Mouse (Mus musculus): ENCODE results near the gene Wfs1.

Wfs1 gene

DNA sequence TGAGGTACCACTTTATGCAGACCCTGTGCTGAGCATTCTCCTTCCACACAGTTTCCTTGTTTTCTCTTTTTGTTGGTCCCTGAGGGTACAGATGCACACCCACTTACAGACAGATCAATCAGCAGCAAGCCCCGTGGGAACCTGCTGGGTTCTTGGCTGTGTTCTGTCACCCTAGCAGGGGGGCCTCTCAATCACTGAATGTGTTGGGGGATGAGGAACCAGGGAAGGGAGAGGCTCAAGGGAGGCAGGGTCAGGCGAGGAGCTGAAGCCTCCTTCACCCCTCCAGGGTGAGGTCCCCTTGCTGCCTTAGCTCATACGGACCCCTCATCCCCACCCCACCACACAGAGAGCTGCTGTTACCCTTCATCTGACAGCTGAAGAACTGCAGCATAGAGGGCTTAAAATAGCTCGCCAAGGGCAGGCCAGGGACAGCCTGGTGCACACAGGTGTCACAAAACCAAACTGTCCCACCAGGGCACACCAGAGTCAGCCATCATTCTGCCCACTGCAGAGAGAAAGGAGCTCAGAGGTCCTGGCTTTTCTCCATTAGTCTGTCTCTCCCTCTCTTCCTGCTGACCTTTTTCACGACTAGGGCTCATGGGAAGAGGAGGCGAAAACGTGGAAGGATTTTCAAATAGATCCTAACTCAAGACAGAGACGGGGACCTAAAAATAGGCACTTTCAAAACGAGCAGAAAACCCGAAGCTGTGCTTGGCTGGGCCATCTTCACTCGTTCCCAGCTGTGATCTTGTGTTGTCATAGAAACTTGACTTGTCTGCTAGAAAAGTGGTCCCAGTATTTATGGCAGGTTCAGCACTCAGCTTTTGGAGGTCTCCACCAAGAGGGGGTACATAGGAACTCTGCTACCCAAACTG lies 64.9 kb downstream of the Wfs1 start:
- no peak for DNase-seq

DNA sequence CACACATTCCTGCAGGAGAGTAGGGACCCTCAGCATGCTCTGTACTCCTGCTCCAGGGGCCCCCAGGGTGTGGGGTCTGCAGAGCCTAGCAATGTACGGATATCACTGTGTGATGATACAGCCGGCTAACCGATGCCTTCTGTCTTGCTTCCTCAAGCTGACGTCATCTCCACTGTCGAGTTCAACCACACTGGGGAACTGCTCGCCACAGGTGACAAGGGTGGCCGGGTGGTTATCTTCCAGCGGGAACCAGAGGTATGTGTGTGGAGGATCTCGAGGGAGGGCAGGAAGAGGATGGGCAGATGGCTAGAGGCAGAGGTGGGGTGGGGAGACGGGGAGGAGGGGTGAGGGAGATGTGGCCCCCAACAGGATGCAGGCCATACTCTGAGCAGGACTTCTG lies 66.2 kb downstream of the Wfs1 start:
- DNase-seq: no peak

DNA sequence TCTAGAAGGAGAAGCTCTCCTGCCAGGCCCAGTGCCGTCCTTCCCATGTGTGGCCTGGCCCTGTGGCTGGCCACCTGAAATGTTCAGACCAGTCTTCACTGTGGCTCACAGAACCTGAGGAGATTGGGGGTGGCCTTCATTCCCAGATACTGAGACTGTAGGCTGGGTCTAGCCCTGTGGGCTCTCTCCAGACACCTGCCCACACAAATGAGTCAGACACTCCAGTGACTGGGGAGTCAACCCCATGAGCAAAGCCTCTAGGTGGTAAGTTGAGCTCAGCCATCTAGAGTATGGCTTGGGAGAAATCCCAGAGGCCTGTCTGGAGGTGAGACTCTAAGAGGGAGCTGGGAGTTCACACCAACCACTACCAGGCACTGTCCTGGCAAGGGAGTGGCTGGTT lies 67.1 kb downstream of the Wfs1 start:
- no peak for DNase-seq

DNA sequence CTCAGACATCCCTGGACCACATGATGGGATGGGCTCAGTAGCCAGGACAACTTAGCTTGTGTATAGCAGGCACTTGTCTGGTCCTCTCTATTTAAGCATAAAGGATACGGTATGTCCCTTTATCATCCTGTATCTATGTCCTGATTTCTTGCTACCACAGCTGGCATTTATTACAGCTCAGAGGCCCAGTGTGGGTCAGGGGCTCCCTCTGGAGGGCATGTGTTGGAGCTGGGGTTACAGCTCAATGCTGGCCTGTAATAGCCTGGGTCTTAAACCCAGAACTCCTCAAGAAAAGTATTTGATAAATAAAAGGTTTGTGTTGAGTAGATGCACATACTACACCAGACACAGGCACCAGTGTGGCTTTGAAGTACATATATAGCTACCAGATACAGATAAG lies 68.9 kb downstream of the Wfs1 start:
- DNase-seq: no peak

DNA sequence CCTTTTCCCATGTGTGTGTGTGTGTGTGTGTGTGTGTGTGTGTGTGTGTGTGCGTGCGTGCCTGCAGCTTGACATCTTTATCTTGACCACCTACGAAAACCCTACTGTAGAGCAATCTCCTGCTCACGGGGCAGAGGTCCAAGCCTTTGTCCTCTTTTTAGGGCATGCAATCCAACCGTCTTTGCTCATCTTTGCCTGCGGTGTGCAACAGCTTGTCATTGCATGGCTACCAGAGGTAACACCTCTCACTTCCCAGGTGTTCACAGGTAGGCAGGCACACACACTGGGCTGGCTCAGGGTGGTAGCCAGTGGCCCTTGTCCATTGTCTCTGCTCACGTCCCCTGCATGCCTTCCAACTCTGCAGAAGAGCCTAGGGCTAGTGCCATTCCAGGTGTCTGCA lies 71.0 kb downstream of the Wfs1 start:
- DNase-seq: peak; percentile 56

DNA sequence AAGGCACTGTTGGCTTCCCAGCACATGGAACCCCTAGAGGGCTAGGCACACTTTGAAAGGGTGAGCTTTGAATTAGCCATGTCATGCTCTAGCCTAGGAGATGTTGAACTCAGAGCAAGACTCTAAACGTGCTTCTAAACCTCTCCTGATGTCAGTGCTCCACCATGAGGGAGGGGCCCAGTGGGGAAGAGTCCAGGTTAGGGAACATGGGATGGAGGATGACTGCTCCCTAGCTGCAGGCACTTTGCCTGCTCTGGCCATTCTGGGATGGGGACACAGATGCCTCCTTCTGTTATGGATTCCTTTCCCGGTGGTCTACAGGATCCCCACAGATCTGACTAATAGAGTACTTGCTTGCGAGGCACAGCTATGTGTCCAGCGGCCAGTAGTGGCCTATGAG lies 71.8 kb downstream of the Wfs1 start:
- DNase-seq: peak; percentile 50

DNA sequence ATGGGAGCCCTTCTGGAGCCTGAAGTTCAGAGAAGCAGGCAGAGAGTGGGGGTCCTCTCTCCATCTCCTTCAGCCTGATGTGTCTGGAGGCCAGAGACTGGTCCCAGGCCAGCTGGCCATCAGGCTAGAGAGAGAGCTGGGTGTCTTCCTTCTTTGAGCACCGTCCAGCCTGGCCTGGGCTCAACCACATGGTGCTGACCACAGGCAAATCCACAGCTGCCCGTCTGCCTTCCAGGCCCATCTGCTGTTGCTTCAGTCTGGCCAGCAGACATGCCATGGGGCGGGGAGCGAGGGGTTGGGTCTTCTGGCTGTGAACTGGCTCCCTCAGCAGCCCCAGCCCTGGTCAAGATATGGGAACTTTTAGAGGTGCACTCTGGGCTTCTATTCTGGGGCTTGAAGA lies 72.4 kb downstream of the Wfs1 start:
- peak; percentile 75 for DNase-seq
